11 mouse cellular contexts compared by ENCODE assay signal in the genomic region with DNA sequence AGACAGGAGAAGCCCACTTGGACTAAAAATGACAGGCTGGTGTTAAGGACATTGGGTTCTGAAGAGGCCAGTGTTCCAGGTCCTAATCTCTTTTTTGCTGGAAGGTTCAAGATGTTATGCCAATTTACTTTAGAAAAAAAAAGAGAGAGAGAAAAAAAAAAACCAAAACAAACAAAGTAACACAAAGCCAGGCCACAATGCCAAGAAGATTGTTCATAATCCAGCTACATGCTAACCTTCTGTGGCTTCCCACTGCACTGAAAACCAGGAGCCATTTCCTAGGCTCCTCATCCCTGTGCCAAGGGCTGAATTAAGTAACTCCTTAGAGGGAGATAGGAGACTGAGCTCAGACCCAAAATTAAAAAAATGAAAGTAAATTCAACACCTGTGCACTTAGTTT. TPM values are rescaled to one million over a fixed set of nuclear protein-coding genes. Genes with fewer than 3 reads are reported as not detected.
A peak's percentile ranks its signal among the peaks of the same experiment; 100 is the strongest.
DNase-seq lines count a peak whose midpoint lies in the region; ATAC-seq and TF ChIP-seq lines count a peak whose summit lies in the region.
"Had no signal": no experiment of that assay in that cellular context is flagged by ENCODE, and none has a peak within 500 bp of the region (broad histone marks: within the 10 kb centered on the region; RNA-seq: fewer than 3 reads in every experiment).

No protein-coding gene starts in this region.

- no peaks in the 10 kb centered on the region for H3K9me3 ChIP-seq in kidney, embryonic 15.5 days (replicated peaks)
- no peaks in the 10 kb centered on the region for H3K9me3 ChIP-seq in CH12.LX (replicated peaks; ENCODE audit: low read length)
- no peaks in the 10 kb centered on the region for H3K9me3 ChIP-seq in liver, embryonic 12.5 days (replicated peaks)

- H3K27me3 ChIP-seq in kidney, embryonic 15.5 days = no peaks in the 10 kb centered on the region
- no peaks in the 10 kb centered on the region for H3K27me3 ChIP-seq in CH12.LX (replicated peaks)
- no peaks in the 10 kb centered on the region for H3K27me3 ChIP-seq in liver, embryonic 12.5 days (replicated peaks)

- no peak for TF ChIP-seq POLR2A in CH12.LX (IDR thresholded peaks at IDR 0.05; ENCODE audit: low read depth, low read length)

- no peak overlapping the region for H3K27ac ChIP-seq in kidney, embryonic 15.5 days
- H3K27ac ChIP-seq in CH12.LX (ENCODE audit: insufficient read depth, low read depth) = no peak overlapping the region
- peak overlapping the region; percentile 88 for H3K27ac ChIP-seq in liver, embryonic 12.5 days

- H3K36me3 ChIP-seq in kidney, embryonic 15.5 days = peaks cover 28% of the 10 kb centered on the region
- peaks cover 33 to 48% of the 10 kb centered on the region in 2 experiments for H3K36me3 ChIP-seq in CH12.LX (replicated peaks in 1 of 2; ENCODE audit: control insufficient read depth in 1 of 2, insufficient read depth in 1 of 2, low read length in 1 of 2)
- H3K36me3 ChIP-seq in liver, embryonic 12.5 days = peaks cover 45% of the 10 kb centered on the region

- TF ChIP-seq RAD21 in CH12.LX (IDR thresholded peaks at IDR 0.05; ENCODE audit: low read depth, low read length) = no peak

- no peak overlapping the region for H3K9ac ChIP-seq in kidney, embryonic 15.5 days
- H3K9ac ChIP-seq in CH12.LX (ENCODE audit: insufficient read depth, low read depth) = peak overlapping the region; percentile 97
- H3K9ac ChIP-seq in liver, embryonic 12.5 days = peak overlapping the region; percentile 92

- TF ChIP-seq CTCF in CH12.LX (conservative IDR thresholded peaks at IDR 0.05 in 1 of 2, IDR thresholded peaks at IDR 0.05 in 1 of 2; ENCODE audit: low read depth in 2 of 2, low read length in 2 of 2) = no peak

- peak overlapping the region; percentile 96; the same call in 1 of the 2 replicates for H3K4me2 ChIP-seq in kidney, embryonic 15.5 days
- peak overlapping the region; percentile 96 for H3K4me2 ChIP-seq in CH12.LX (ENCODE audit: insufficient read depth, low read depth, poor library complexity, severe bottlenecking)
- H3K4me2 ChIP-seq in liver, embryonic 12.5 days = peak overlapping the region; percentile 83

- no peak for TF ChIP-seq EP300 in CH12.LX (IDR thresholded peaks at IDR 0.05; ENCODE audit: low read length)

- H3K4me1 ChIP-seq in kidney, embryonic 15.5 days = peaks cover 19% of the 10 kb centered on the region
- peaks cover 5 to 35% of the 10 kb centered on the region in 2 experiments for H3K4me1 ChIP-seq in CH12.LX (ENCODE audit: control insufficient read depth in 1 of 2, insufficient read depth in 2 of 2)
- H3K4me1 ChIP-seq in liver, embryonic 12.5 days = peaks cover 70% of the 10 kb centered on the region

- in situ Hi-C loops in CH12.LX (cut with MboI; ENCODE audit: low pct_ligation_motif_present, low pct_unique_long_range_greater_than_20kb, low sequenced_read_pairs) = no loop called here

- no peak for DNase-seq in kidney, adult 8-10 months
- DNase-seq in 3T3-L1 (ENCODE audit: low read depth, low spot score) (peak; percentile 24), CH12.LX (ENCODE audit: extremely low read depth) (no peak)
- no peak for DNase-seq in cerebellum, postnatal 14 days
- no peak for DNase-seq in spleen, postnatal 4 days (ENCODE audit: low spot score in 2 of 2)
- DNase-seq: gastrocnemius, postnatal 25 days; layer of hippocampus, postnatal 36 days; lung, adult 2 months; thymus, postnatal 36 days had no signal

- no peak for ATAC-seq in kidney, embryonic 15.5 days (replicated peaks; ENCODE audit: low FRiP score)
- ATAC-seq in liver, embryonic 12.5 days = no peak

- H3K4me3 ChIP-seq in kidney, embryonic 15.5 days (replicated peaks) = no peak overlapping the region
- H3K4me3 ChIP-seq in CH12.LX (replicated peaks in 1 of 3; ENCODE audit: low read depth in 2 of 3, low read length in 2 of 3, poor library complexity in 1 of 3) = peak overlapping the region; percentile 89 to 98 (median 97)
- peak overlapping the region; percentile 90 for H3K4me3 ChIP-seq in liver, embryonic 12.5 days

- H3K79me2 ChIP-seq in CH12.LX (replicated peaks; ENCODE audit: control insufficient read depth, extremely low read depth, insufficient read depth, poor library complexity, severe bottlenecking) = peaks cover 54% of the 10 kb centered on the region

- dilution Hi-C loops in CH12.LX (cut with MboI; ENCODE audit: extremely low pct_ligation_motif_present, extremely low pct_unique_long_range_greater_than_20kb, low sequenced_read_pairs) = no loop called here

TF ChIP-seq in CH12.LX, 34 proteins besides CTCF, POLR2A, EP300 and RAD21:
- no peak for TF ChIP-seq MEF2A (IDR thresholded peaks at IDR 0.05; ENCODE audit: borderline replicate concordance, low read depth, low read length)
- TF ChIP-seq E2F4 (IDR thresholded peaks at IDR 0.05; ENCODE audit: insufficient replicate concordance, low read depth, low read length) = no peak
- TF ChIP-seq PAX5 (IDR thresholded peaks at IDR 0.05; ENCODE audit: low read length) = no peak
- no peak for TF ChIP-seq TBP (conservative IDR thresholded peaks at IDR 0.05; ENCODE audit: low read depth, low read length)
- no peak for TF ChIP-seq ELF1 (IDR thresholded peaks at IDR 0.05; ENCODE audit: low read depth, low read length)
- TF ChIP-seq JUND (conservative IDR thresholded peaks at IDR 0.05; ENCODE audit: low read depth, low read length) = no peak
- TF ChIP-seq RCOR1 (conservative IDR thresholded peaks at IDR 0.05; ENCODE audit: low read depth, low read length) = no peak
- no peak for TF ChIP-seq HCFC1 (IDR thresholded peaks at IDR 0.05; ENCODE audit: low read depth, low read length)
- TF ChIP-seq MAFK (IDR thresholded peaks at IDR 0.05; ENCODE audit: insufficient replicate concordance, low read length) = no peak
- no peak for TF ChIP-seq ZMIZ1 (IDR thresholded peaks at IDR 0.05; ENCODE audit: low read depth, low read length)
- TF ChIP-seq NELFE (IDR thresholded peaks at IDR 0.05; ENCODE audit: low read depth, low read length) = no peak
- TF ChIP-seq KAT2A (IDR thresholded peaks at IDR 0.05; ENCODE audit: insufficient replicate concordance, low read length) = no peak
- TF ChIP-seq POLR2AphosphoS2 (IDR thresholded peaks at IDR 0.05; ENCODE audit: low read depth, low read length) = no peak
- no peak for TF ChIP-seq SMC3 (IDR thresholded peaks at IDR 0.05; ENCODE audit: low read depth, low read length)
- TF ChIP-seq ZC3H11A (IDR thresholded peaks at IDR 0.05; ENCODE audit: low read depth, low read length) = no peak
- TF ChIP-seq MXI1 (IDR thresholded peaks at IDR 0.05; ENCODE audit: low read depth, low read length) = no peak

RNA-seq across cellular contexts. Expression of a gene that starts 10.4 kb away (rescaled TPM):
- 39.7 and 44.9 TPM in 2 replicates for polyA plus RNA-seq in kidney, embryonic 15.5 days (2015; fragmentation: Nextera tagmentation; extraction: Ambion mirVana)
- total RNA-seq in CH12.LX (2012; rRNA removed) (227 and 351 TPM in 2 replicates), CH12.LX (2014; rRNA removed) (281 and 286 TPM in 2 replicates)
- 317 and 327 TPM in 2 replicates for polyA plus RNA-seq in CH12.LX (2012; ENCODE audit: insufficient read length, low read depth)
- 112 and 114 TPM in 2 replicates for polyA plus RNA-seq in liver, embryonic 12.5 days (2016; fragmentation: Nextera tagmentation; extraction: Ambion mirVana)

RNA-seq across cellular contexts. Expression of a gene that starts 10.5 kb away (rescaled TPM):
- 69.6 and 70.6 TPM in 2 replicates for polyA plus RNA-seq in kidney, embryonic 15.5 days (2015; fragmentation: Nextera tagmentation; extraction: Ambion mirVana)
- total RNA-seq in CH12.LX (2012; rRNA removed) (82.6 and 85.5 TPM in 2 replicates), CH12.LX (2014; rRNA removed) (182 and 200 TPM in 2 replicates)
- polyA plus RNA-seq in CH12.LX (2012; ENCODE audit: insufficient read length, low read depth) = 82.4 and 99.8 TPM in 2 replicates
- 58.6 and 59.9 TPM in 2 replicates for polyA plus RNA-seq in liver, embryonic 12.5 days (2016; fragmentation: Nextera tagmentation; extraction: Ambion mirVana)

RNA-seq across cellular contexts. Expression of a gene that starts 33.7 kb away (rescaled TPM):
- polyA plus RNA-seq in kidney, embryonic 15.5 days (2015; fragmentation: Nextera tagmentation; extraction: Ambion mirVana) = 145 and 149 TPM in 2 replicates
- 35.3 and 38.1 TPM in 2 replicates for total RNA-seq in CH12.LX (2012; rRNA removed)
- 53.6 and 60.5 TPM in 2 replicates for total RNA-seq in CH12.LX (2014; rRNA removed)
- 190 and 223 TPM in 2 replicates for polyA plus RNA-seq in CH12.LX (2012; ENCODE audit: insufficient read length, low read depth)
- 314 and 322 TPM in 2 replicates for polyA plus RNA-seq in liver, embryonic 12.5 days (2016; fragmentation: Nextera tagmentation; extraction: Ambion mirVana)
